Mouse (Mus musculus): ENCODE results near the gene Hgfac.

- TF ChIP-seq POLR2A (IDR thresholded peaks at IDR 0.05; ENCODE audit: insufficient read depth, low read length) (no peak), CTCF (IDR thresholded peaks at IDR 0.05; ENCODE audit: low read depth, low read length) (peak; percentile 73)
Measured at GRCm38 (mm10) chr5:35043110-35043451, 1.8 kb downstream of the Hgfac start.

All from ES-Bruce4 (cell line).